Mouse (Mus musculus): ENCODE measurements around the gene Pfn3. TPM values are rescaled to one million over a fixed set of nuclear protein-coding genes. Genes with fewer than 3 reads are reported as not detected.

Gene Pfn3
- polyA plus RNA-seq, 1 experiment = 0.56 TPM

DNA sequence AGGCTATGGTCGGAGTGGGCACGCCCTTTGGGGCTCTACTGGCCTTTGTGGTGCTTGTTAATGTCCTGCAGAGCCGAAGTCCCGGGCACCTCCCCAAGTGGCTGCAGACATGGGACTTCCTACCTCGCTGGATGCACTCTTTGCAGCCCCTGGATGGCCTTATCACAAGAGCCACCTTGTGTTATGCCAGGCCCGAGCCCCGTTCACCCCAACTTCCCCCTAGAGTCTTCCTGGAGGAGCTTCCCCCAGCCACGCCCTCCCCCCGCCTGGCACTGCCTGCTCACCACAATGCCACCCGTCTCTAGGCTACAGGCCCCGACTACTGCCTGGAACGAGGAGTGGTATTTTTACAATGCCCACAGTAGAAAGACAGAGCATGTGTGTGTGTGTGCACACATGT lies 1.7 kb downstream of the Pfn3 start:
- Histone ChIP-seq H3K4me1 (ENCODE audit: control insufficient read depth, insufficient read depth, low read length) (no peaks in the 10 kb centered on the region), H3K4me3 (ENCODE audit: insufficient read depth, low read length) (no peak overlapping the region), H3K27ac (ENCODE audit: insufficient read depth, low read length) (no peak overlapping the region)
- no peak for TF ChIP-seq CTCF (IDR thresholded peaks at IDR 0.05; ENCODE audit: extremely low read depth, insufficient read depth, low read length)
- TF ChIP-seq POLR2A (IDR thresholded peaks at IDR 0.05; ENCODE audit: extremely low read depth, insufficient read depth, low read length) = no peak

DNA sequence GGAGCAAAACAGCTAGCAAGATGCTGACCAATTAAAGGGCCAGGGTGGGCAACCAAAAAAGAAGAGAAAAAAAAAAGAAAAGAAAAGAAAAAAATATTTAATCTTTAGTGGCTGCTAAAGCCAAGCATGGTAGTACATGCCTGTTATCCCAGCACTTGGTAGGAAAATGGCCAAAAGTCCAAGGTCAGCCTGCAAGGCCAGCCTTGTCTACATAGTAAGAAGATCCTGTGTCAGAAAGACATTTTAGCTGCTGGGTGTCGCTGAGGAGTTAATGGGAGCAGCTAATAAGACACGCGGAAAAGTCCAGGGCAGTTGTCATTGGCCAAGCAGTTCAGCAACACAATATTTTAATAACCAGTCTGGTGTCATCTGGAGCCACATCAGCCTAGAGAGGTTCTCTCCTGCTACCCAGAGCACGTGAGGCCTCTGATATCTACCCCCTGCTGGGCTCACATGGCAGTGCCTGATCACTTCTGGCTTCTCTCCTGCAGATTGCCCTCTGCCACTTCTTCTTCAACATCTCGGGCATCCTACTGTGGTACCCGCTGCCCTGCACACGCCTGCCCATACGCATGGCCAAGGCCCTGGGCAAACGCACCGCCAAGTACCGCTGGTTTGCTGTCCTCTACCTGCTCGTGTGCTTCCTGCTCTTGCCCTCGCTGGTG lies 2.3 kb downstream of the Pfn3 start:
- Histone ChIP-seq H3K4me1 (ENCODE audit: control insufficient read depth, insufficient read depth, low read length) (no peaks in the 10 kb centered on the region), H3K4me3 (ENCODE audit: insufficient read depth, low read length) (no peak overlapping the region)
- TF ChIP-seq CTCF (IDR thresholded peaks at IDR 0.05; ENCODE audit: extremely low read depth, insufficient read depth, low read length) = no peak
- TF ChIP-seq POLR2A (IDR thresholded peaks at IDR 0.05; ENCODE audit: extremely low read depth, insufficient read depth, low read length) = no peak

DNA sequence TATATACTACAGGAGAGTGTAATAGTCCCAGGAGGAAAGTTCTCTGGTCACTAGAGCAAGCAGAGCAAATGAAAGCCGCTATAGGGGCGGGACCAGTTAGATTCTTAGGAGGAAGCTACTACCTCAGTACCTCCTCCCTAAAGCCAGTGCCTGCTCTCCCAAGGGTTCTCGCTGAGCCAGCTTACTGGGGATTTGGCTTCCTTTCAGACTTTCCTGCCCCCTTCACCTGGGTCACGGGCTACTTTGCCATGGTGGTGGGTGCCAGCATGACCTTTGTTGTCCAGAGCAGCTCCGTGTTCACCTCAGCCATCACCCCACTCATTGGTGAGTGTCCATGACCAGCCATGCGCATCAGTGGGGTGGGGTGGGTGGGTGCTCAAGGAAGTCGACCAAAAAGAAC lies 3.2 kb downstream of the Pfn3 start:
- no peak overlapping the region for H3K4me3 ChIP-seq (ENCODE audit: insufficient read depth, low read length)
- H3K27ac ChIP-seq (ENCODE audit: insufficient read depth, low read length) = no peak overlapping the region
- TF ChIP-seq CTCF (IDR thresholded peaks at IDR 0.05; ENCODE audit: extremely low read depth, insufficient read depth, low read length) (no peak), POLR2A (IDR thresholded peaks at IDR 0.05; ENCODE audit: extremely low read depth, insufficient read depth, low read length) (no peak)
- H3K4me1 ChIP-seq (ENCODE audit: control insufficient read depth, insufficient read depth, low read length) = no peaks in the 10 kb centered on the region

More for the DNA sequence above, 2.3 kb downstream of the Pfn3 start:
- H3K27ac ChIP-seq (ENCODE audit: insufficient read depth, low read length) = no peak overlapping the region

DNA sequence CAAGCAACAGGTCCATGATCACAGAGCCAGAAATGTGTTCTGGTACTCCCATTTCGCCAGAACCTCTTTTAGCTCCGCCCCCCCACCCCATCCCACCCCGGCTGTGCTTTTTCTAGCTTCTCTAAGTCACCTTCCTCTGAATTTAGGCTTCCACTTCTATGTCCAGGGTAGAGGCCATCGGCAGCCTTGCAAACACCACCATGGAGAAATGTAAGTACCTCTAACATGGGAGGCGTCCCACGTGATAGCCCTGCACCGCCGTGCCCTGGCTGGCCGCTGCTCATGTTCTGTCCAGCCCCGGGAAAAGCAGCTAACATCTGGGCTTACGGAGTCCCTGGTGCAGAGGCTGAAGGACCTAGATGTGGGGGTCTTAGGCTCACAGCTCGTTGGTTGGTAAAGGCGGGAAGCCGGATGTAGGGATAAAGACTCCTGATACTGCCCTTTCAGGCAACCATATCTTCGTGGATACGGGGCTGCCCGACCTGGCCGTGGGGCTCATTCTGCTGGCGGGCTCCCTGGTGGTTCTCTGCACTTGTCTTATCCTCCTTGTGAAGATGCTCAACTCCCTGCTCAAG lies 6.4 kb downstream of the Pfn3 start:
- Histone ChIP-seq H3K4me1 (ENCODE audit: control insufficient read depth, insufficient read depth, low read length) (peaks cover 10% of the 10 kb centered on the region), H3K4me3 (ENCODE audit: insufficient read depth, low read length) (no peak overlapping the region), H3K27ac (ENCODE audit: insufficient read depth, low read length) (no peak overlapping the region)
- no peak for TF ChIP-seq CTCF (IDR thresholded peaks at IDR 0.05; ENCODE audit: extremely low read depth, insufficient read depth, low read length)
- no peak for TF ChIP-seq POLR2A (IDR thresholded peaks at IDR 0.05; ENCODE audit: extremely low read depth, insufficient read depth, low read length)

DNA sequence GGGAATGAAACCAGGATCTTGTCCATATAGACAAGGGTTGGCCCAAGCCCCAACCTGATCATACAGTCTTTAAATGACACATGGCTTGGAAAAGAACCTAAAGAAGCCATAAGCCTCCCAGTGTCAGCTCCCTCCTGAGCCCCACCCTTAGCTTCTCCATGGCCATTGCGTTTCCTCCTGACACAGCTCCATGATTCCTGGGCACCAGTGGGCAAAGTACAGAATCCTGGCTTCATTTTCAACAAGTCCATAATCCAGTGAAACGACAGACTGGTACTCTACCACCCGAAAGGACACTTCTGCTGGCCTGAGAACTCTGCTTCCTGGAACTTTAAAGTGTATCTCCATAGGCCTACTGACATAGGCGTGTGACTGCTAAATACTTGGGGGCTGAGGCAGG lies 7.7 kb downstream of the Pfn3 start:
- TF ChIP-seq POLR2A (IDR thresholded peaks at IDR 0.05; ENCODE audit: extremely low read depth, insufficient read depth, low read length) (no peak), CTCF (IDR thresholded peaks at IDR 0.05; ENCODE audit: extremely low read depth, insufficient read depth, low read length) (no peak)
- Histone ChIP-seq H3K4me1 (ENCODE audit: control insufficient read depth, insufficient read depth, low read length) (peaks cover 10% of the 10 kb centered on the region), H3K27ac (ENCODE audit: insufficient read depth, low read length) (no peak overlapping the region), H3K4me3 (ENCODE audit: insufficient read depth, low read length) (no peak overlapping the region)

DNA sequence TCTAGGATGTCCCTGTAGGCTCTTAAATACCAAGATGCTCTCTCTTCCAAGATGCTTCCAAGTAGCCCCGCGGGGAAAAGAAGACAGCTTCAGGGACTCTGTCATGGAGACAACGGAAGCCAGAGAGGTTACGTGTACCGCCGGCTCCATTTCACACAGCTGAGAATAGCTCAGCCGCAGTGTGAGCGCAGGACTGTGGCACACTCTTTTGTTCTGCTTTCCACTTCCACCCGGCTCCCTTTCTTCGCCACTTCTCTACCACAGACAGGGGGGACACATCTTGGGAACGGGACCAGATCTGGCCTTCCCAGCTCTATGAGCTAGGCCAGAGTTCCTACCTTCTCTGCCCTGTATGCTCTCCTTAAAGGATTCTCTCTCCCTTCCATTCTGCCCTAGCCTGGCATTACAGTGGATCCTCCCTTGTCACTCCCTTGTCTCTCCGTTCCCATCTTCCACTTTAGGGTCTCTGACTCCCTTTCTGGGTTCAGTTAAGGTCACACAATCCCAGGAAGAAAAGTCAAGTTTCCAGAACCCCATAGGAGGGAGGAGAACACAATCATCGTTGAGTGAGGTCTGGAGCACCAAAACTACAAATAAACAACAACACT lies 9.1 kb downstream of the Pfn3 start:
- TF ChIP-seq CTCF (IDR thresholded peaks at IDR 0.05; ENCODE audit: extremely low read depth, insufficient read depth, low read length) = no peak
- no peak for TF ChIP-seq POLR2A (IDR thresholded peaks at IDR 0.05; ENCODE audit: extremely low read depth, insufficient read depth, low read length)
- Histone ChIP-seq H3K4me1 (ENCODE audit: control insufficient read depth, insufficient read depth, low read length) (peaks cover 10% of the 10 kb centered on the region), H3K4me3 (ENCODE audit: insufficient read depth, low read length) (no peak overlapping the region), H3K27ac (ENCODE audit: insufficient read depth, low read length) (no peak overlapping the region)

DNA sequence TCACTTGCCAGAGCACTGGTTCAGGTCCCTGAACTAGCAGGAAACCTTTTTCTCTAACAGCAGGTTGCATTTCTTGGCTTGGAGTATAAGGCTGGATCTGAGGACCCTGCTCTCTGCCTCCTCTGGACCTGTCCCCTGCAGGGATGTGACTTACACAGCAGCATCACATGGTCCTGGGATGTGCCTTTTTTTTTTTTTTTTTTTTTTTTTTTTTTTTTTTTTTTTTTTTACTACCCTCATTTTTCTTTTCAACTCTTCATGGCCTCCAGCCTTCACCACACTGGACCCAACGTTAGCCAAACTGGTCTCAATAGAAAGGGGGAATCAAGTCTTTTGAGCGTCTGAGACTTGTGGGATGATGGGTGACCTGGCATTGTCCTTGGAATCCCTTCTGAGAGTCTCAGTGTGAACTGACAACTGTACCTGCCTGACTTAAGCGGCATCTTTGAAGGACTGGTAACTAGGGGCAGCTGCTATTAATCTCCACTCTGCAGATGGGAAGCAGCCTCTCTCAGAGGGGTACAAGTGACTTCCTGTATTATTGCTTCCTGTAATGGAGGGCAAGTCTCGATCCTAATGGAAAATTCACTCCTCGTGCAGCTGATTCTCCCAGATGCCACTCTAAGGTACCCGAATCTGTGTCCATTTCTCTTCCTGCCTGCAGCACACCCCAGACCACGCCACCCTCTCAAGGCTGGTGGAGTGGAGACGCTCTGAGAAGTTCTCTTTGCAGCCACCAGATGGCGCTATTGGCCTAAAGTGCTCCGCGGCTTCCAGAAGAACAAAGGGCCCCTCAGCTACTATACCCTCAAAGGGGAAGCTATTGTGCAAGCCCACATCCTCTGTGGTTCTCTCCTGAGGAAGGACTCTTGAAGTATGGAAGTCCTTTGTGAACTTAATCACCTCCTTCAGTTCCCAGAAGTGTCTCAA lies 9.9 kb downstream of the Pfn3 start:
- Histone ChIP-seq H3K4me3 (ENCODE audit: insufficient read depth, low read length) (no peak overlapping the region), H3K4me1 (ENCODE audit: control insufficient read depth, insufficient read depth, low read length) (peaks cover 10% of the 10 kb centered on the region), H3K27ac (ENCODE audit: insufficient read depth, low read length) (peak overlapping the region; percentile 79)
- TF ChIP-seq POLR2A (IDR thresholded peaks at IDR 0.05; ENCODE audit: extremely low read depth, insufficient read depth, low read length) = no peak
- TF ChIP-seq CTCF (IDR thresholded peaks at IDR 0.05; ENCODE audit: extremely low read depth, insufficient read depth, low read length) = peak; percentile 87

DNA sequence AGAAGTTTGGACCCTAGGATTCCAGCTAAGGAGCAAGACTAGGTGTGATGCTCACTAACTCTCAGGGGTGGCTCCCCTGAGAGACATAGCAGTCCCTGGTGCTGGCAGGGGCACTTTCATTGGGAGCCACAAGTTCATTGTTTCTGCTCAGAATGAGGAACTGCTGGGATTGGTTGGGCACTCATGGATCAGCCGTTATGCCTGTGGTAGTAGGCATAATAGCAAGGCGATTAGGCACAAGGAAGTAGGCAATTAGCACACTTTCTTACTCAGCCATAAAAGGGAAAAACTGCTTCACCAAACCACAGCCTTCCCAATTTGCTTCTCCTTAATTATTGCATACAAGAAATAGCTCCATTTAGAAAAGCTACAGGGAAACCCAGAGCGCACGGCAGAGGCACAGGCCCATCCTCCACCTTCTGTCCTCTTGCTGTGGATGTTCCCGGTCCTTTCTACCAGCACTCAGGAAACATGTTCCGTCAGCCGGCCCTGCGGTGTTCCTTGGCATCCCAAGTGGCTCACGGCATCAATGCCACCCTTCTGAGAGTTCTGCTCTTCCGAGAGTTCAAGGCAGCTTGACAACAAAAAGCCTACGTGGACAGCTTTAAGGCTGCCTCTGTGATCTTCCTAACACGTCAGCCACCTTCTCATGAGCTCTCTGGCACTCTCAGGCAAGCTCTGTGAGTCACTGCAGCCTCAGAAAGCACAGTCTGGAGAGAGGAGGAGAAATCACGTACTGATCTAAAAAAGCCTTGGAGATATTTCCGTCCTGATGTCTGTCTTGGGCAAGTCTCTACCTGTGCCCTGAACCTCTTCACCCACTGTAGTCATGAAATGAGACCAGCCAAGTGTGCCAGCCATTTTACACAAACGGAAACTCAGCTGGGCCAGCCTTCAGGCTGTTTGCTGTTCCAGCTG lies 10.8 kb downstream of the Pfn3 start:
- TF ChIP-seq POLR2A (IDR thresholded peaks at IDR 0.05; ENCODE audit: extremely low read depth, insufficient read depth, low read length) (peak; percentile 50; the same call in 1 of the 2 replicates), CTCF (IDR thresholded peaks at IDR 0.05; ENCODE audit: extremely low read depth, insufficient read depth, low read length) (no peak)
- Histone ChIP-seq H3K4me1 (ENCODE audit: control insufficient read depth, insufficient read depth, low read length) (peaks cover 10% of the 10 kb centered on the region), H3K27ac (ENCODE audit: insufficient read depth, low read length) (peak overlapping the region; percentile 79), H3K4me3 (ENCODE audit: insufficient read depth, low read length) (no peak overlapping the region)
